Mouse (Mus musculus) limb, embryonic 14.5 days (tissue): Measurements from ENCODE around the gene Psmb5. TPM values are rescaled to one million over a fixed set of nuclear protein-coding genes. Genes with fewer than 3 reads are reported as not detected.

Experiments used
- ATAC-seq: fragments of 200-750 bp; cut with Nextera tagmentation; 2 replicates; pipeline ENCODE4 v1.8.0; 2017; ENCODE audit warnings: low read depth, moderate number of reproducible peaks, moderate TSS enrichment; ENCODE audit not compliant: low FRiP score
- DNase-seq: peaks from one replicate; pipeline ENCODE4 v3.0.0-alpha.2; 2015; ENCODE audit warnings: low spot score
- H3K27ac ChIP-seq: fragments of 300-500 bp; sonication (generic); replicated peaks from 2 replicates; pipeline ENCODE4 v1.5.1; 2014; ENCODE audit warnings: low read depth, mild to moderate bottlenecking, low read length, moderate library complexity, mixed read lengths
- H3K27me3 ChIP-seq: fragments of 300-500 bp; sonication (generic); 2 replicates; pipeline ENCODE4 v1.6.1; 2014; ENCODE audit warnings: low read length, mixed read lengths; ENCODE audit not compliant: control insufficient read depth, insufficient read depth
- H3K36me3 ChIP-seq: fragments of 300-500 bp; sonication (generic); 2 replicates; pipeline ENCODE4 v1.6.1; 2014; ENCODE audit warnings: mild to moderate bottlenecking, low read length, moderate library complexity, mixed read lengths; ENCODE audit not compliant: control insufficient read depth, insufficient read depth
- H3K4me1 ChIP-seq: fragments of 300-500 bp; sonication (generic); 2 replicates; pipeline ENCODE4 v1.6.1; 2014; ENCODE audit warnings: antibody characterized with exemption, low read length, mixed read lengths; ENCODE audit not compliant: control insufficient read depth, insufficient read depth
- H3K4me2 ChIP-seq: fragments of 300-500 bp; sonication (generic); replicated peaks from 2 replicates; pipeline ENCODE4 v1.6.1; 2014; ENCODE audit warnings: low read depth, mild to moderate bottlenecking, low read length, moderate library complexity; ENCODE audit not compliant: severe bottlenecking
- H3K4me3 ChIP-seq: fragments of 300-500 bp; sonication (generic); replicated peaks from 2 replicates; pipeline ENCODE4 v1.5.1; 2014; ENCODE audit warnings: low read length
- H3K9ac ChIP-seq: fragments of 300-500 bp; sonication (generic); 2 replicates; pipeline ENCODE4 v1.6.1; 2014; ENCODE audit warnings: mild to moderate bottlenecking, low read depth, low read length, moderate library complexity; ENCODE audit not compliant: severe bottlenecking
- H3K9me3 ChIP-seq: fragments of 300-500 bp; sonication (generic); 2 replicates; pipeline ENCODE4 v1.6.1; 2016; ENCODE audit warnings: low read length; ENCODE audit not compliant: control insufficient read depth
- POLR2A ChIP-seq: fragments of 200-500 bp; IDR thresholded peaks from 2 replicates; pipeline ENCODE4 v1.8.0; 2012; ENCODE audit warnings: inconsistent platforms, mild to moderate bottlenecking, moderate library complexity, borderline replicate concordance; ENCODE audit not compliant: insufficient read depth, insufficient read length; ENCODE audit errors: extremely low read depth
- WGBS: fragments of 180-500 bp; shearing (Covaris S2); extraction: QIAGEN DNeasy Blood & Tissue Kit; methylation state at CpG from one replicate; pipeline ENCODE4 v1.1.7; 2014; 5-methylcytosine and 5-hydroxymethylcytosine counted together
- polyA plus RNA-seq, 2 experiments: library from polyadenylated mRNA; depleted of rRNA in 1 of 2; stranded (reverse) in 1 of 2; unstranded in 1 of 2; fragments of >200 nt; fragmentation: Nextera tagmentation in 1 of 2; extraction: Ambion mirVana in 1 of 2; gene quantifications; 2 replicates each; pipeline versions ENCODE4 v1.2.1 to v1.2.3; 2012 to 2014

Psmb5 gene
- polyA plus RNA-seq, 2 experiments: 196 to 375 TPM

- Histone ChIP-seq H3K4me3 (no peak overlapping the region), H3K4me1 (peaks cover 10% of the 10 kb centered on the region), H3K27ac (no peak overlapping the region), H3K4me2 (no peak overlapping the region), H3K36me3 (peaks cover 70% of the 10 kb centered on the region), H3K9ac (no peak overlapping the region), H3K27me3 (no peaks in the 10 kb centered on the region), H3K9me3 (no peaks in the 10 kb centered on the region)
- ATAC-seq (no peak), DNase-seq (no peak)
- 95% methylated on average over 9 of the region's 9 CpGs for WGBS
- TF ChIP-seq POLR2A: no peak
Measured at GRCm38 (mm10) chr14:54644294-54644693, 26.5 kb upstream of the Psmb5 start.

- peaks cover 10% of the 10 kb centered on the region for H3K4me1 ChIP-seq
- no peak for ATAC-seq
- H3K4me3 ChIP-seq: no peak overlapping the region
- H3K27me3 ChIP-seq: no peaks in the 10 kb centered on the region
- DNase-seq: no peak
- no peak for TF ChIP-seq POLR2A
- no peaks in the 10 kb centered on the region for H3K9me3 ChIP-seq
- peaks cover 66% of the 10 kb centered on the region for H3K36me3 ChIP-seq
- H3K4me2 ChIP-seq: no peak overlapping the region
- H3K9ac ChIP-seq: no peak overlapping the region
- H3K27ac ChIP-seq: no peak overlapping the region
- 95% methylated on average over 2 of the region's 2 CpGs for WGBS
Measured at GRCm38 (mm10) chr14:54643011-54643410, 25.2 kb upstream of the Psmb5 start.

- Histone ChIP-seq H3K4me2 (no peak overlapping the region), H3K9ac (no peak overlapping the region)
- WGBS: 81% methylated on average over 24 of the region's 25 CpGs
Measured at GRCm38 (mm10) chr14:54642224-54642944, 24.6 kb upstream of the Psmb5 start.

GRCm38 (mm10) chr14:54641305-54641969 lies 23.6 kb upstream of the Psmb5 start, which contains the start of gene Cdh24:
Gene Cdh24 (minus strand): TSS chr14:54641364.
- Histone ChIP-seq H3K36me3 (peaks cover 66% of the 10 kb centered on the region), H3K9ac (peak within 1 kb of the TSS; percentile 81), H3K27me3 (no peaks in the 10 kb centered on the region), H3K27ac (peak within 1 kb of the TSS; percentile 63), H3K4me1 (peaks cover 10% of the 10 kb centered on the region), H3K4me3 (peak within 1 kb of the TSS; percentile 77), H3K4me2 (peak within 1 kb of the TSS; percentile 88), H3K9me3 (no peaks in the 10 kb centered on the region)
- peak; percentile 81; the same call in 1 of the 2 replicates for TF ChIP-seq POLR2A
- ATAC-seq: peak; percentile 92
- DNase-seq: peak; percentile 88
- under 1% methylated on average over 38 of the region's 52 CpGs for WGBS

More at GRCm38 (mm10) chr14:54642224-54642944, 24.6 kb upstream of the Psmb5 start:
- Histone ChIP-seq H3K36me3 (peaks cover 65% of the 10 kb centered on the region), H3K27me3 (no peaks in the 10 kb centered on the region), H3K9me3 (no peaks in the 10 kb centered on the region), H3K4me3 (no peak overlapping the region), H3K4me1 (peaks cover 10% of the 10 kb centered on the region), H3K27ac (no peak overlapping the region)
- DNase-seq (no peak), ATAC-seq (no peak)
- TF ChIP-seq POLR2A: no peak

GRCm38 (mm10) chr14:54640946-54641304 lies 23.1 kb upstream of the Psmb5 start, which contains the start of gene Gm17606:
Gene Gm17606 (plus strand): TSS chr14:54640952.
- no peaks in the 10 kb centered on the region for H3K9me3 ChIP-seq
- H3K27me3 ChIP-seq: no peaks in the 10 kb centered on the region
- no peak for TF ChIP-seq POLR2A
- 0% methylated on average over 8 of the region's 28 CpGs for WGBS
- peak within 1 kb of the TSS; percentile 63 for H3K27ac ChIP-seq
- ATAC-seq (peak; percentile 27), DNase-seq (no peak)
- peak within 1 kb of the TSS; percentile 77 for H3K4me3 ChIP-seq
- H3K4me1 ChIP-seq: peaks cover 10% of the 10 kb centered on the region
- peaks cover 66% of the 10 kb centered on the region for H3K36me3 ChIP-seq
- peak within 1 kb of the TSS; percentile 88 for H3K4me2 ChIP-seq
- peak within 1 kb of the TSS; percentile 81 for H3K9ac ChIP-seq
